Mouse (Mus musculus) C2C12 (cell line): Measurements from ENCODE around the gene Rftn1.

Experiments
- CTCF ChIP-seq: IDR thresholded peaks from one replicate; pipeline ENCODE4 v1.5.1; 2011; ENCODE audit not compliant: control insufficient read depth, insufficient read depth, insufficient read length
- MAX ChIP-seq: IDR thresholded peaks from one replicate; pipeline ENCODE4 v1.6.1; 2011; ENCODE audit warnings: mild to moderate bottlenecking, control low read depth
- MYOG ChIP-seq: IDR thresholded peaks from one replicate; pipeline ENCODE4 v1.6.1; 2011; ENCODE audit not compliant: control insufficient read depth, insufficient read length; ENCODE audit errors: extremely low read depth
- USF1 ChIP-seq: IDR thresholded peaks from one replicate; pipeline ENCODE4 v1.6.1; 2011; ENCODE audit warnings: low read depth, mild to moderate bottlenecking, control low read depth, moderate library complexity

GRCm38 (mm10) chr17:50092848-50093247 is 97.6 kb downstream of the Rftn1 start:
- TF ChIP-seq MAX (no peak), USF1 (no peak), MYOG (no peak), CTCF (no peak)
